Mouse (Mus musculus) neural tube, embryonic 15.5 days (tissue): ENCODE data around the gene Rad23a. TPM values are rescaled to one million over a fixed set of nuclear protein-coding genes. Genes with fewer than 3 reads are reported as not detected.

Experiments
- ATAC-seq: fragments of 200-750 bp; cut with Nextera tagmentation; 2 replicates; pipeline ENCODE4 v1.8.0; 2017; ENCODE audit warnings: mild to moderate bottlenecking, moderate TSS enrichment, moderate library complexity; ENCODE audit not compliant: low FRiP score
- H3K27ac ChIP-seq: fragments of 300-500 bp; sonication (generic); replicated peaks from 2 replicates; pipeline ENCODE4 v1.5.1; 2015; ENCODE audit warnings: mild to moderate bottlenecking, inconsistent platforms
- H3K27me3 ChIP-seq: fragments of 300-500 bp; sonication (generic); replicated peaks from 2 replicates; pipeline ENCODE4 v1.6.1; 2015; ENCODE audit warnings: inconsistent platforms
- H3K36me3 ChIP-seq: fragments of 300-500 bp; sonication (generic); 2 replicates; pipeline ENCODE4 v1.6.1; 2015; ENCODE audit warnings: inconsistent platforms
- H3K4me1 ChIP-seq: fragments of 300-500 bp; sonication (generic); 2 replicates; pipeline ENCODE4 v1.6.1; 2015; ENCODE audit warnings: inconsistent platforms
- H3K4me2 ChIP-seq: fragments of 300-500 bp; sonication (generic); 2 replicates; pipeline ENCODE4 v1.6.1; 2015; ENCODE audit warnings: inconsistent platforms, mild to moderate bottlenecking, moderate library complexity
- H3K4me3 ChIP-seq: fragments of 300-500 bp; sonication (generic); replicated peaks from 2 replicates; pipeline ENCODE4 v1.5.1; 2015; ENCODE audit warnings: mild to moderate bottlenecking, inconsistent platforms
- H3K9ac ChIP-seq: fragments of 300-500 bp; sonication (generic); replicated peaks from 2 replicates; pipeline ENCODE4 v1.6.1; 2015; ENCODE audit warnings: mild to moderate bottlenecking, inconsistent platforms
- H3K9me3 ChIP-seq: fragments of 300-500 bp; sonication (generic); replicated peaks from 2 replicates; pipeline ENCODE4 v1.6.1; 2016; ENCODE audit warnings: inconsistent platforms
- WGBS: fragments of 180-500 bp; shearing (Covaris S2); methylation state at CpG from one replicate; pipeline ENCODE4 v1.1.7; 2015; ENCODE audit warnings: mixed read lengths; 5-methylcytosine and 5-hydroxymethylcytosine counted together
- polyA plus RNA-seq: library from polyadenylated mRNA; unstranded; fragments of >200 nt; fragmentation: Nextera tagmentation; extraction: Ambion mirVana; gene quantifications from 2 replicates; pipeline ENCODE4 v1.2.1, GENCODE M21; 2015

The Rad23a gene
- polyA plus RNA-seq, 1 experiment from 2014 or later: 71.3 TPM

- Histone ChIP-seq H3K9ac (no peak overlapping the region), H3K4me2 (no peak overlapping the region), H3K4me1 (peaks cover 27% of the 10 kb centered on the region), H3K27me3 (peaks cover 25% of the 10 kb centered on the region), H3K9me3 (no peaks in the 10 kb centered on the region), H3K4me3 (no peak overlapping the region), H3K36me3 (no peaks in the 10 kb centered on the region), H3K27ac (no peak overlapping the region)
- ATAC-seq: no peak
- WGBS: 66% methylated on average over 5 of the region's 5 CpGs
These were observed 30.6 kb downstream of the Rad23a start for GRCm38 (mm10) chr8:84809941-84810280.

- H3K36me3 ChIP-seq: no peaks in the 10 kb centered on the region
- no peak overlapping the region for H3K4me3 ChIP-seq
- H3K4me2 ChIP-seq: no peak overlapping the region
- peaks cover 21% of the 10 kb centered on the region for H3K4me1 ChIP-seq
- 0 out of 2 replicates have a peak overlapping the region, but pooled peaks have one; percentile 1 for H3K27ac ChIP-seq
- 42% methylated on average over 12 of the region's 12 CpGs for WGBS
- H3K9ac ChIP-seq: no peak overlapping the region
- peaks cover 31% of the 10 kb centered on the region for H3K27me3 ChIP-seq
- no peak for ATAC-seq
- H3K9me3 ChIP-seq: no peaks in the 10 kb centered on the region
These were observed 31.1 kb downstream of the Rad23a start for GRCm38 (mm10) chr8:84809109-84809940.

DNA sequence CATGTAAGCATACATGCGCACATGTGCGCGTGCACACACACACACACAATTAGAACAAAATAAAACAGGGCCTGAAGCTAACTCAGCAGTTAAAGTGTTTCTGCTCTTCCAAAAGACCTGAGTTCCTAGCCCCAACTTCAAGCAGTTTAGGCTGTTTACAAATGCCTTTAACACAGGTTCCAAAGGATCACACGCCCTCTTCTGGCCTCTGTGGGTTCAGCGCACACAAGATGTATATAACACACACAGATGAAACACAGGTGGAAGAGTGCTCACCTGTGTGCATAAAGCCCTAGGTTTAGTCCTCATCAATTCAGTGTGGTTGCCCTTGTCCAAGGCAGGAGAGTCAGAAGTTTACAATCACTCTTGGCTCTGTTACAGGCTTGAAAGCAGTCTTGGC is 34.4 kb downstream of the Rad23a start:
- no peak for ATAC-seq
- WGBS: 95% methylated on average over 5 of the region's 5 CpGs
- no peak overlapping the region for H3K4me3 ChIP-seq
- no peak overlapping the region for H3K27ac ChIP-seq
- H3K36me3 ChIP-seq: no peaks in the 10 kb centered on the region
- no peak overlapping the region for H3K4me2 ChIP-seq
- peaks cover 9% of the 10 kb centered on the region for H3K4me1 ChIP-seq
- no peak overlapping the region for H3K9ac ChIP-seq
- H3K9me3 ChIP-seq: no peaks in the 10 kb centered on the region
- peaks cover 52% of the 10 kb centered on the region for H3K27me3 ChIP-seq

GRCm38 (mm10) chr8:84799999-84800831 is 40.2 kb downstream of the Rad23a start, which contains the start of gene Nfix:
Nfix (minus strand) TSS chr8:84800344.
- Histone ChIP-seq H3K9me3 (no peaks in the 10 kb centered on the region), H3K27me3 (peaks cover 80% of the 10 kb centered on the region), H3K4me3 (peak within 1 kb of the TSS; percentile 58), H3K4me2 (peak within 1 kb of the TSS; percentile 98), H3K9ac (peak within 1 kb of the TSS; percentile 75), H3K4me1 (peaks cover 39% of the 10 kb centered on the region), H3K36me3 (no peaks in the 10 kb centered on the region), H3K27ac (peak within 1 kb of the TSS; percentile 83)
- peak; percentile 22; the same call in 1 of the 2 replicates for ATAC-seq
- WGBS: 1% methylated on average over 38 of the region's 125 CpGs

DNA sequence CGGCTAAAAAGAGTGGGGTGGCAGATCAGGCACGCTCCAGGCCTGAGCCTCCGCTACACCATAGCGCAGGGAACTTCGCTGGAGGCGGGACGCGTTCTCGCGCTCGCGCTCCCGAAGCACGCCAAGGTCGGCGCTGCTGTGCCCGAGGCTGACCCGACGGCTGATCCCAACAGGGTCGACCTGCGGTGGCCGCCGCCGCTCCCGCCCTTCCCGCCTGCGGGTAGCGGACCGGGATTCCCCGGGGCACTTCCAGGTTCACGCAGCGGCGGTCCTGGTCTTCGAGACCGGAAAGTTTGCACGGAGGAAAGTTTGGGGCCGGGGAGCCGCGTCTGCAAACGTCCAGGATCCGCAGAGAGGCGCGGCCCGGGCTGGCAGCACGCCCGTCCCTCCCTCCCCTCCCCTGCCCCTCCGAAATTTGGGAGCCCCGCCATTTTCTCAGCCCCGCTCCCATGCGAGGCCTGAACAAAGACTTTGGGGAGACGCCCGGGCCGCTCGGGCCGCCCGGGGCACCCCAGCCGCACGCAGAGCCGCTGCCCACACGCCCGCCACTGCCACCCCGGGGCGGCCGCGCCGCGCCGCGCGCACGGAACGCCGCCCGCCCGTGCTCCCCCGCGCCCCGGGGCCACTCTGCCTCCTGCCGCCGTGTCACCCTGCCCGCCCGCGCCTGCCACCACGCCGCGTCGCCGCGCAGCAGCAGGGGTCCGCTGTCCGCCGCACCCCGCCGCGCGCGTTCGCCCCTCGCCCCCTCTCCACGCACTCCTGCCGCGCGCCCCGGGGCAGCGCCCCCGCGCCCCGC is 41.1 kb downstream of the Rad23a start:
- Histone ChIP-seq H3K36me3 (no peaks in the 10 kb centered on the region), H3K4me2 (peak overlapping the region; percentile 98), H3K27me3 (peaks cover 79% of the 10 kb centered on the region), H3K4me3 (peak overlapping the region; percentile 58), H3K4me1 (peaks cover 48% of the 10 kb centered on the region), H3K9me3 (no peaks in the 10 kb centered on the region), H3K27ac (peak overlapping the region; percentile 83), H3K9ac (peak overlapping the region; percentile 75)
- no peak for ATAC-seq
- under 1% methylated on average over 81 of the region's 108 CpGs for WGBS

DNA sequence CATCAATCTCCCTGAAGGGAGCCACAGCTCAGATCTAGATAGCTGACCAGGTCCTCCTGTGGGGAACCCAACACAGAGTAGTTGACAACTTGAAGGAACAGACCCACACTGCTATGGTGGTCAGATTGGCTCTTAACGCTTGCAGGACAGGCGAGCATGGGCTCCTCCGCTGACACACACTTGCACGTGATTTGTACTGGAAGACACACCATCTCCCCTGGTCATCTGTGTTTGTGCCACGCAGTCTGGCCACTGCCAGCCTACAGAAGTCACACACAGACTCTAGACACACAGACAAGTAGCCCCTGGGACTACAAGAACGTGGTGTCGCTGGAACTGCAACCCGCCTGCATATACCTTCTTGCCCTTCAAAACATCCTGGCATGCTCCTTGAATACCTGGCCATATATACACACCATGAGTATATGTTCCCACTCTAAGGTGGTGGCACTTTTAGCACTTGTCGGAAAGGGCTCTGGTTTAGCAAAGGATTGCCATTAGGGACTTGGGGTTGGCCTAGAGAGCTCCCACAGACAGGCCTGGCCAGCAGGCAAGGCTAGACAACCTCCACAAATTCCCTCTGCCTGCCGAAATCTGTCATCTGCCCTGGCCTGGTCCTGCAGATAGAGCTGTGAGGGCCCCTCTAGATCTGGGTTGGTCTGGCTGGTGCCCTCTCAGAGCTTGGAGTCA is 41.9 kb downstream of the Rad23a start:
- no peaks in the 10 kb centered on the region for H3K9me3 ChIP-seq
- H3K4me1 ChIP-seq: peaks cover 53% of the 10 kb centered on the region
- H3K27me3 ChIP-seq: peaks cover 83% of the 10 kb centered on the region
- ATAC-seq: no peak
- H3K27ac ChIP-seq: peak overlapping the region; percentile 83
- H3K36me3 ChIP-seq: no peaks in the 10 kb centered on the region
- 46% methylated on average over 10 of the region's 10 CpGs for WGBS
- peak overlapping the region; percentile 98 for H3K4me2 ChIP-seq
- peak overlapping the region; percentile 75 for H3K9ac ChIP-seq
- H3K4me3 ChIP-seq: peak overlapping the region; percentile 58

DNA sequence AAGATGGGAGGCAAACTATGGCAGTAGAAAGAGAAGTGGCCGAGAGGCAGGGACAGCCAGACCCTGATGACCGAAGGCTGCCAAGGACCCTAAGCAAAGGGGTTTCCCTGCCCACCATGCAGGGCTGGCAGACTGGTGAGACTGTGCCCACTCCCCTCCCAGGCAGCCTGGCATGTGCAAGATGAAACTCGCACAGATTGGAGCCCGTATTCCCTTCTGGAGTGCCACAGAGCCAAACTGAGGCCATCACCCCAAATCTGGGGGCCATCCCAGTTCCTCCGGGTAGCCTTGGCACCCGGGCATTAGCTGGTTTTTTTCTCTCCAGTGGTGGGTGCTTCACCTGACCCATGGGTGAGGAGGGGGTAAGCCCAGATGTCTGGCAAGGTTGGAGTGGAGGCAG is 42.5 kb downstream of the Rad23a start:
- peak overlapping the region; percentile 58 for H3K4me3 ChIP-seq
- peaks cover 59% of the 10 kb centered on the region for H3K4me1 ChIP-seq
- H3K36me3 ChIP-seq: no peaks in the 10 kb centered on the region
- peaks cover 81% of the 10 kb centered on the region for H3K27me3 ChIP-seq
- WGBS: 64% methylated on average over 6 of the region's 6 CpGs
- peak overlapping the region; percentile 83 for H3K27ac ChIP-seq
- no peak for ATAC-seq
- H3K9me3 ChIP-seq: no peaks in the 10 kb centered on the region
- H3K9ac ChIP-seq: no peak overlapping the region; the same call in 1 of the 2 replicates
- H3K4me2 ChIP-seq: peak overlapping the region; percentile 98

DNA sequence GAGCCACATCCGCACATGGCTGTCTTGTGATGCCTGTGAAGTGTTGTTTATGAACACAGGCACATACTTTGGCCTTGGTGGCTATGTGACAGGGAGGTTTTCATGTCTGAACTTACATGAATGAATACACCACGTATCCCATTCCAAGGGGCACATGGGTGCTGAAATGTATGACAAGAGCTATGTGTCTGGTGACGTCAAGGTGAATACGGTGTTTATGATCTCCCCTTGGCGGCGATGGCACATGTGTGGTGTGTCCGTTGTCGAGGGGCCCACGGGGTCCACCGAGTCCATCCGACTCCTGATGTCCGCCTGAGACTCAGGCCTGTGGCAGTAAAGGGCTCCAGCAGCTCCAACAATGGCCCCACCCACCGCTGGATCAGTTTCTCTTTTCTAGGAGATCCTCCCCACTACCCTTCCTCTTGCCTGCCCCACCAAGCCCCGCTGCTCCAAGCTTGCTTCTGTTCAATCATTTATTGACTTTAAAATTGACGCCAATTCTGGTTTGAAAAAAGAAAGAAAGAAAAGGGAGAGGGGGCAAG is 43.1 kb downstream of the Rad23a start:
- Histone ChIP-seq H3K27me3 (peaks cover 80% of the 10 kb centered on the region), H3K27ac (peak overlapping the region; percentile 83), H3K9me3 (no peaks in the 10 kb centered on the region), H3K36me3 (no peaks in the 10 kb centered on the region), H3K4me2 (peak overlapping the region; percentile 98), H3K4me3 (peak overlapping the region; percentile 58; the same call in 1 of the 2 replicates), H3K4me1 (peaks cover 65% of the 10 kb centered on the region), H3K9ac (no peak overlapping the region)
- ATAC-seq: no peak
- 70% methylated on average over 15 of the region's 15 CpGs for WGBS

- Histone ChIP-seq H3K4me1 (peaks cover 77% of the 10 kb centered on the region), H3K4me3 (no peak overlapping the region; the same call in 1 of the 2 replicates), H3K27ac (peak overlapping the region; percentile 86), H3K4me2 (peak overlapping the region; percentile 36), H3K9ac (no peak overlapping the region), H3K36me3 (no peaks in the 10 kb centered on the region), H3K27me3 (peaks cover 87% of the 10 kb centered on the region), H3K9me3 (no peaks in the 10 kb centered on the region)
- WGBS: 50% methylated on average over 7 of the region's 7 CpGs
- peak; percentile 37; the same call in 1 of the 2 replicates for ATAC-seq
These were observed 46.0 kb downstream of the Rad23a start for GRCm38 (mm10) chr8:84794486-84794885.

GRCm38 (mm10) chr8:84793791-84794485 is 46.5 kb downstream of the Rad23a start:
- Histone ChIP-seq H3K36me3 (no peaks in the 10 kb centered on the region), H3K27me3 (peaks cover 92% of the 10 kb centered on the region), H3K9ac (0 out of 2 replicates have a peak overlapping the region, but pooled peaks have one; percentile 1), H3K4me1 (peaks cover 77% of the 10 kb centered on the region), H3K9me3 (no peaks in the 10 kb centered on the region), H3K27ac (peak overlapping the region; percentile 86), H3K4me2 (peak overlapping the region; percentile 36), H3K4me3 (peak overlapping the region; percentile 4; the same call in 1 of the 2 replicates)
- WGBS: 41% methylated on average over 13 of the region's 13 CpGs
- ATAC-seq: peak; percentile 84
